Mouse (Mus musculus) intestine, embryonic 14.5 days (tissue): ENCODE data around the gene Ctdsp2. TPM values are rescaled to one million over a fixed set of nuclear protein-coding genes. Genes with fewer than 3 reads are reported as not detected.

Experiments used
- ATAC-seq: fragments of 200-750 bp; cut with Nextera tagmentation; replicated peaks from 2 replicates; pipeline ENCODE4 v1.8.0; 2017; ENCODE audit warnings: low read depth, moderate number of reproducible peaks, moderate TSS enrichment, moderate library complexity; ENCODE audit not compliant: low FRiP score, low TSS enrichment
- DNase-seq: peaks from one replicate; pipeline ENCODE4 v3.0.0-alpha.2; 2018; ENCODE audit warnings: low spot score
- H3K27ac ChIP-seq: fragments of 300-500 bp; sonication (generic); 2 replicates; pipeline ENCODE4 v1.5.1; 2014; ENCODE audit warnings: low read depth, mild to moderate bottlenecking, control low read depth
- H3K27me3 ChIP-seq: fragments of 300-500 bp; sonication (generic); replicated peaks from 2 replicates; pipeline ENCODE4 v1.6.1; 2014; ENCODE audit warnings: low read length, control low read depth; ENCODE audit not compliant: control insufficient read depth, insufficient read depth
- H3K36me3 ChIP-seq: fragments of 300-500 bp; sonication (generic); 2 replicates; pipeline ENCODE4 v1.6.1; 2014; ENCODE audit warnings: low read length, control low read depth; ENCODE audit not compliant: control insufficient read depth, insufficient read depth
- H3K4me1 ChIP-seq: fragments of 300-500 bp; sonication (generic); replicated peaks from 2 replicates; pipeline ENCODE4 v1.6.1; 2014; ENCODE audit warnings: low read length, control low read depth, mixed read lengths; ENCODE audit not compliant: control insufficient read depth, insufficient read depth
- H3K4me2 ChIP-seq: fragments of 300-500 bp; sonication (generic); 2 replicates; pipeline ENCODE4 v1.6.1; 2014; ENCODE audit warnings: low read length
- H3K4me3 ChIP-seq: fragments of 300-500 bp; sonication (generic); 2 replicates; pipeline ENCODE4 v1.5.1; 2014; ENCODE audit warnings: low read depth, low read length, control low read depth, mixed read lengths
- H3K9ac ChIP-seq: fragments of 300-500 bp; sonication (generic); 2 replicates; pipeline ENCODE4 v1.6.1; 2014; ENCODE audit warnings: mild to moderate bottlenecking, low read length
- H3K9me3 ChIP-seq: fragments of 300-500 bp; sonication (generic); 2 replicates; pipeline ENCODE4 v1.6.1; 2016; ENCODE audit warnings: low read length, control low read depth; ENCODE audit not compliant: control insufficient read depth
- WGBS: fragments of 180-500 bp; shearing (Covaris S2); extraction: QIAGEN DNeasy Blood & Tissue Kit; methylation state at CpG from one replicate; pipeline ENCODE4 v1.1.7; 2014; 5-methylcytosine and 5-hydroxymethylcytosine counted together
- polyA plus RNA-seq: library from polyadenylated mRNA; unstranded; fragments of >200 nt; fragmentation: Nextera tagmentation; extraction: Ambion mirVana; gene quantifications from 2 replicates; pipeline ENCODE4 v1.2.1, GENCODE M21; 2014

Gene Ctdsp2
- polyA plus RNA-seq, 1 experiment from 2014 or later: 101 TPM

- no peak for ATAC-seq
Observed at GRCm38 (mm10) chr10:126983193-126983725, 4.7 kb downstream of the Ctdsp2 start.

DNA sequence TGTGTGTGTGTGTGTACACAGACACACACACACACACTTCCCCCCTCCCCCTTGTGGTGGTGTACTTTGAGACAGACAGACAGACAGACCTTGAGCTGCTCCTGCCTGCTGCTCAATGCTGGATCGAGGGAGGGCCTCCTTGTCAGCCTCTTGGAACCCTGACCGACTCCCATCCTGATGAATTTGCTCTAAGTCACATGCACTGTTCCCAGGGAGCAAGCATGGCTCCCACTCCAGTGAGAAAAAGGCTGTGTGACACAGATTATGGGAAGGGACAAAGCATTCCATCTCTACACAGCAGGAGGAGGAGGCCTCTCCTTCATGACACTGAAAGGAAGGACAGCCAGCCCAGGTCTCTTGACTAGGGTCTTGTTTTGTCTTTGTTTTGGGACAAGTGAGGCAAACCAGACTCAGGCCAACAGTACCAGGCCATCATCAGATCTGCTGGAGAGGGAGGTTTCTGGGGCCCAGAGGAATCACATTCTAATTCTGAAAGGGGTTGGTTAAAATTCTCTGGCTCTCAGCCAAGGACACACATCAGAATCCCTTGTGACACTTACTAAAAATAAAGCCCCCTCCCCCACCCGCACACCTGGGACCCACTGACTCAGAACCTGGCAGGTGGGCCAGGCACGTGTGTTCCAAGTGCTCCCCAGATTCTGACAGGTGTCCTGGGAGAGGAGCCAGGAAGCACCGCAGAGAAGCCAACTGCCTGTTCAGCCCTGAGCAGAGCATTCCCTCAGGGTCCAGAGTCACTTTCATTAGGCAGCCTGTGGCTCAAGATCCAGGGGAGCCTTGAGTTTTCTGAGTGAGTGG is 5.9 kb downstream of the Ctdsp2 start:
- peaks cover 9% of the 10 kb centered on the region; the same call in 1 of the 2 replicates for H3K36me3 ChIP-seq
- ATAC-seq (no peak), DNase-seq (no peak)
- peak overlapping the region; percentile 95 for H3K4me2 ChIP-seq
- H3K9me3 ChIP-seq: no peaks in the 10 kb centered on the region
- H3K4me3 ChIP-seq: no peak overlapping the region
- no peaks in the 10 kb centered on the region for H3K27me3 ChIP-seq
- H3K9ac ChIP-seq: no peak overlapping the region
- 30% methylated on average over 5 of the region's 5 CpGs for WGBS
- peaks cover 82% of the 10 kb centered on the region for H3K4me1 ChIP-seq
- H3K27ac ChIP-seq: peak overlapping the region; percentile 55; the same call in 1 of the 2 replicates

More at GRCm38 (mm10) chr10:126983193-126983725, 4.7 kb downstream of the Ctdsp2 start:
- Histone ChIP-seq H3K9ac (peak overlapping the region; percentile 40; the same call in 1 of the 2 replicates), H3K27me3 (no peaks in the 10 kb centered on the region), H3K9me3 (no peaks in the 10 kb centered on the region), H3K4me2 (peak overlapping the region; percentile 95), H3K4me3 (peak overlapping the region; percentile 95), H3K27ac (no peak overlapping the region), H3K36me3 (peaks cover 9% of the 10 kb centered on the region; the same call in 1 of the 2 replicates), H3K4me1 (peaks cover 76% of the 10 kb centered on the region)
- no peak for DNase-seq
- 33% methylated on average over 14 of the region's 14 CpGs for WGBS

GRCm38 (mm10) chr10:126985127-126985526 is 6.6 kb downstream of the Ctdsp2 start:
- 82% methylated on average over 4 of the region's 4 CpGs for WGBS
- H3K9ac ChIP-seq: no peak overlapping the region
- no peak overlapping the region for H3K4me3 ChIP-seq
- H3K36me3 ChIP-seq: peaks cover 9% of the 10 kb centered on the region; the same call in 1 of the 2 replicates
- no peak for ATAC-seq
- DNase-seq: no peak
- peaks cover 84% of the 10 kb centered on the region for H3K4me1 ChIP-seq
- no peaks in the 10 kb centered on the region for H3K27me3 ChIP-seq
- no peak overlapping the region; the same call in 1 of the 2 replicates for H3K27ac ChIP-seq
- H3K9me3 ChIP-seq: no peaks in the 10 kb centered on the region
- no peak overlapping the region; the same call in 1 of the 2 replicates for H3K4me2 ChIP-seq

DNA sequence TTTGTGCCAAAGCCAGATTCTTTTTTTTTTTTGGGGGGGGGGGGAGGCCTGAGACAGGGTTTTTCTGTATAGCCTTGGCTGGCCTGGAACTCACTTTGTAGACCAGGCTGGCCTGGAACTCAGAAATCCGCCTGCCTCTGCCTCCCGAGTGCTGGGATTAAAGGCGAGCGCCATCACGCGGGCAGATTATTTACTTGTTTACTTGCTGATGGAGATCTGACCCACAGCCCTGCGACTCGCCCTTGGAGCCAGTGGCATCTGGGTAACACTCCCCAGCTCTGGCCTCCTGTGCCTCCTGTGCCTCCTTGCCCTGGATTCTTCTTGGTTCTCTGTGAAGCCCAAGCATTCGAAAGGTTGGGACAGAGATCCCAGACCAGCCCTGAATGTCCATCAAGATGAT is 7.1 kb downstream of the Ctdsp2 start:
- no peak for ATAC-seq
- Histone ChIP-seq H3K4me2 (no peak overlapping the region), H3K27me3 (no peaks in the 10 kb centered on the region), H3K27ac (peak overlapping the region; percentile 62; the same call in 1 of the 2 replicates), H3K9me3 (no peaks in the 10 kb centered on the region), H3K4me3 (no peak overlapping the region), H3K4me1 (peaks cover 87% of the 10 kb centered on the region), H3K9ac (no peak overlapping the region), H3K36me3 (peaks cover 9% of the 10 kb centered on the region; the same call in 1 of the 2 replicates)
- DNase-seq: no peak
- WGBS: 92% methylated on average over 9 of the region's 9 CpGs

GRCm38 (mm10) chr10:126986541-126986961 is 8.0 kb downstream of the Ctdsp2 start:
- Histone ChIP-seq H3K27ac (peak overlapping the region; percentile 62), H3K9me3 (no peaks in the 10 kb centered on the region), H3K4me3 (no peak overlapping the region), H3K36me3 (peaks cover 12% of the 10 kb centered on the region), H3K4me1 (peaks cover 78% of the 10 kb centered on the region), H3K27me3 (no peaks in the 10 kb centered on the region), H3K9ac (no peak overlapping the region), H3K4me2 (peak overlapping the region; percentile 29)
- WGBS: 51% methylated on average over 4 of the region's 4 CpGs
- ATAC-seq: peak; percentile 33
- no peak for DNase-seq

DNA sequence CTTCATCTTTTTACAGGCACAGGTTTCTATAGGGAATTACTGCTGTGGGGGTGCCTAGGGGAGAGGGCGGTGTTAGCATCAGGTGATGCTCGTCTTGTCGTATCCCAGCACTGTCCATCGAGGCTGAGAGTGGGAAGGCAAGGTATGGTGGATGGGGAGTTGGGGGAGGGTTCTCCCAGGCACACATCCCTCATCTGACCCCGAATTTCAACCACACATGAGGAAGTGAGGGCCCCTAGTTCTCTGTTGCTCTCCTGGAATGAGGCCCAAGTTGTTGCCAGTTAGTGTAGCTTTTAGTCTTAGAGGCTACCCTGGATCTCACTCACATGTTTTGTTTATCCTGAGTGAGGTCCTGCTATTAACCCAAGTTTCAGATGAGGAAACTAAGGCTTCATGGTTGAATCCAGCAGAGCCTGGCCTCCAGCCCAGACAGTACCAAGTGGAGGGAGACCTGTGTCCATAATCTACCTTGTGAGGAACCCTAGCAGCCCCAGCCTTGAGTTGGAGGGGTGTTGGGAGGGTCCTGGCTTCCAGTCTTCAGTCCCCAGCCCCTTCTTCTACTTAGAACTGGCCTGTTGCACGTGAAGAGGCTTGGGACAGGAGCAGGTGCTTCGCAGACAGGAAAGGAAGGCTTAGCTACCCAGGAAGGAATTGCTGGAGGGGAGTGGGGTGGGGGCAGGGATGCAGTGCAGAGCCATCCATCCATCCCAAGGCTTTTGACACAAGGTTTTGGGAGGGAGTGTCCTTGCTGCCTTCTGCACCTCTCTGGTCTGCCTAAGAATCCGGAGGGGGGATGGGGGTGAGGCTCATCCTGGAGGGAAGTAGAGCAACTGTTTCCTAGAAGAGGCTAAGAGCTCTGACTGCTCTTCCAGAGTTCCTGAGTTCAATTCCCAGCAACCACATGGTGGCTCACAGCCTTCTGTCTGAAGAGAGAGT is 8.9 kb downstream of the Ctdsp2 start:
- H3K27ac ChIP-seq: peak overlapping the region; percentile 62
- 45% methylated on average over 8 of the region's 8 CpGs for WGBS
- no peak for ATAC-seq
- H3K9me3 ChIP-seq: no peaks in the 10 kb centered on the region
- H3K9ac ChIP-seq: no peak overlapping the region
- no peak overlapping the region for H3K4me3 ChIP-seq
- peaks cover 21% of the 10 kb centered on the region for H3K36me3 ChIP-seq
- no peak for DNase-seq
- no peaks in the 10 kb centered on the region for H3K27me3 ChIP-seq
- peak overlapping the region; percentile 29 for H3K4me2 ChIP-seq
- H3K4me1 ChIP-seq: peaks cover 69% of the 10 kb centered on the region

DNA sequence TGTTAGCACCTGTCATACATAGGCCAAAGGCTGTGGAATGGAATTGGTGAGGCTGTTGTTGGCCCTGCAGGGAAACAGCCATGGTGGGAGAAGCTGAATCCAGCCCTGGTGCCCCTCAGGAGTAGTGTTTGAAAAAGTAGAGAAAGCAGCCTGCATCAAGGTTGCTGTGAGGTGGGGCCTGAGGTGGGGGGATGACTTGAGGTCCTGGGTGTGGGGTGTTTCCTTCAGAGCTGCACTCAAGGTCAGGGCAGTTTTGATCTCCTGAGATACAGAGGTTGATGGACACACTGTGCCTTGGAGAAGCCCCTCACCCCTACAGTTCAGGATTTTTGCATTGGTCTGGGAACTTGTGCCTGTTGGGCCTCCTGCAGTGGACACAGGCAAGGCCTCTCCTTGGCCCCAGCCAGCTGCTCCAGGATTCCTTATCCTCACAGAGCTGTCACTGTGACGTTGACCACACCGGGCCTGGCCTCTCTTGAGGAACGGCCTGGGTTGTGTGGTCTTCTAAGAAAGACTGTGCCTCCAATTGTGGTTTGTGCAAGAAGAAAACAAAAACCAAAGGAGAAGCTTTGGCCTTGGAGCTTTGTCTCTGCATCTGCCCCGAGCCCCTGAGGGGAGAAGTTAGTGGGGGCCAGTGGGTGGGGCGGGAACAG is 10.1 kb downstream of the Ctdsp2 start:
- ATAC-seq (no peak), DNase-seq (no peak)
- Histone ChIP-seq H3K9me3 (no peaks in the 10 kb centered on the region), H3K4me1 (peaks cover 57% of the 10 kb centered on the region), H3K27me3 (no peaks in the 10 kb centered on the region), H3K4me2 (peak overlapping the region; percentile 21; the same call in 1 of the 2 replicates), H3K9ac (no peak overlapping the region), H3K27ac (peak overlapping the region; percentile 17; the same call in 1 of the 2 replicates), H3K4me3 (no peak overlapping the region), H3K36me3 (peaks cover 29% of the 10 kb centered on the region)
- 47% methylated on average over 5 of the region's 5 CpGs for WGBS
